Comparison of ENCODE assay signal across 16 mouse cellular contexts in genomic region chr1:166124932-166125593, GRCm38 (mm10). TPM values are rescaled to one million over a fixed set of nuclear protein-coding genes. Genes with fewer than 3 reads are reported as not detected.
A peak's percentile ranks its signal among the peaks of the same experiment; 100 is the strongest.
DNase-seq lines count a peak whose midpoint lies in the region; ATAC-seq and TF ChIP-seq lines count a peak whose summit lies in the region.
"Had no signal": no experiment of that assay in that cellular context is flagged by ENCODE, and none has a peak within 500 bp of the region (broad histone marks: within the 10 kb centered on the region; RNA-seq: fewer than 3 reads in every experiment).

No protein-coding gene starts in this region.

- TF ChIP-seq CTCF in liver, postnatal 0 days (IDR thresholded peaks at IDR 0.05; ENCODE audit: low read depth), result no peak
- no peak for TF ChIP-seq CTCF in midbrain, postnatal 0 days (IDR thresholded peaks at IDR 0.05)

- intact Hi-C loops in heart, postnatal 10 days (cut with DNase I), result no loop called here

- peaks cover 51% of the 10 kb centered on the region for H3K4me1 ChIP-seq in heart, embryonic 13.5 days
- H3K4me1 ChIP-seq in liver, postnatal 0 days (ENCODE audit: insufficient read depth), result peaks cover 3% of the 10 kb centered on the region; the same call in 1 of the 2 replicates
- H3K4me1 ChIP-seq in midbrain, postnatal 0 days (ENCODE audit: insufficient read depth, low read length), result no peaks in the 10 kb centered on the region
- H3K4me1 ChIP-seq: hindbrain, embryonic 15.5 days; neural tube, embryonic 13.5 days had no signal

- no peak for TF ChIP-seq EP300 in liver, postnatal 0 days (IDR thresholded peaks at IDR 0.05; ENCODE audit: low read depth)

- DNase-seq in heart, postnatal 10 days, result no peak
- DNase-seq in ES-CJ7 (ENCODE audit: low read depth, low spot score), result peak; percentile 100
- DNase-seq in liver, postnatal 0 days, result no peak
- DNase-seq in midbrain, postnatal 0 days (ENCODE audit: low spot score), result no peak
- DNase-seq in layer of hippocampus, postnatal 25 days (ENCODE audit: extremely low spot score in 1 of 2, low spot score in 1 of 2), result no peak
- DNase-seq: B cell, adult 2 months; cerebellum, postnatal 14 days; kidney, adult 9 months; thymus, postnatal 14 days had no signal

- 52% methylated on average over 8 of the region's 8 CpGs for WGBS in heart, embryonic 13.5 days
- WGBS in liver, postnatal 0 days (ENCODE audit: insufficient replicate concordance), result 47% methylated on average over 8 of the region's 8 CpGs
- WGBS in midbrain, postnatal 0 days, result 60% methylated on average over 8 of the region's 8 CpGs

- ATAC-seq in heart, embryonic 13.5 days (ENCODE audit: extremely low read depth, insufficient number of reproducible peaks, low FRiP score, low TSS enrichment), result no peak
- ATAC-seq in common myeloid progenitor, adult 5-6 weeks (replicated peaks; ENCODE audit: low read depth, poor library complexity, severe bottlenecking), result 0 out of 2 replicates have a peak, but pooled peaks have one; percentile 18
- ATAC-seq in liver, postnatal 0 days, result peak; percentile 43; the same call in 1 of the 2 replicates
- ATAC-seq in midbrain, postnatal 0 days (ENCODE audit: low FRiP score), result no peak

- no peak overlapping the region for H3K4me3 ChIP-seq in heart, embryonic 13.5 days
- no peak overlapping the region for H3K4me3 ChIP-seq in liver, postnatal 0 days (ENCODE audit: low read depth, low read length)
- no peak overlapping the region for H3K4me3 ChIP-seq in midbrain, postnatal 0 days (ENCODE audit: low read depth, low read length)
- H3K4me3 ChIP-seq: embryonic facial prominence, embryonic 12.5 days; hindbrain, embryonic 15.5 days; layer of hippocampus, adult 2 months; neural tube, embryonic 13.5 days had no signal

- no peak overlapping the region for H3K27ac ChIP-seq in heart, embryonic 13.5 days (replicated peaks)
- no peak overlapping the region for H3K27ac ChIP-seq in liver, postnatal 0 days (ENCODE audit: low read depth)
- no peak overlapping the region for H3K27ac ChIP-seq in midbrain, postnatal 0 days (ENCODE audit: low read depth, low read length)
- H3K27ac ChIP-seq: embryonic facial prominence, embryonic 12.5 days; hindbrain, embryonic 15.5 days; layer of hippocampus, adult 2 months; macrophage; neural tube, embryonic 13.5 days had no signal

- 0 out of 2 replicates have a peak overlapping the region, but pooled peaks have one; percentile 0 for H3K9ac ChIP-seq in heart, embryonic 13.5 days
- no peak overlapping the region for H3K9ac ChIP-seq in liver, postnatal 0 days (replicated peaks)
- H3K9ac ChIP-seq in midbrain, postnatal 0 days (replicated peaks; ENCODE audit: low read length, poor library complexity, severe bottlenecking), result no peak overlapping the region
- H3K9ac ChIP-seq: embryonic facial prominence, embryonic 12.5 days; hindbrain, embryonic 15.5 days; neural tube, embryonic 13.5 days had no signal

- no peaks in the 10 kb centered on the region for H3K27me3 ChIP-seq in heart, embryonic 13.5 days (replicated peaks)
- no peaks in the 10 kb centered on the region for H3K27me3 ChIP-seq in liver, postnatal 0 days (ENCODE audit: insufficient read depth, low read length)
- no peaks in the 10 kb centered on the region for H3K27me3 ChIP-seq in midbrain, postnatal 0 days (ENCODE audit: insufficient read depth, low read length)
- H3K27me3 ChIP-seq: embryonic facial prominence, embryonic 12.5 days; hindbrain, embryonic 15.5 days; neural tube, embryonic 13.5 days had no signal

- peaks cover 4% of the 10 kb centered on the region; the same call in 1 of the 2 replicates for H3K9me3 ChIP-seq in heart, embryonic 13.5 days
- no peaks in the 10 kb centered on the region for H3K9me3 ChIP-seq in liver, postnatal 0 days (ENCODE audit: low read length)
- H3K9me3 ChIP-seq in midbrain, postnatal 0 days (ENCODE audit: low read length), result no peaks in the 10 kb centered on the region
- H3K9me3 ChIP-seq: embryonic facial prominence, embryonic 12.5 days; hindbrain, embryonic 15.5 days; neural tube, embryonic 13.5 days had no signal

- peaks cover 48% of the 10 kb centered on the region for H3K36me3 ChIP-seq in heart, embryonic 13.5 days
- H3K36me3 ChIP-seq in liver, postnatal 0 days (replicated peaks; ENCODE audit: insufficient read depth, low read length), result no peaks in the 10 kb centered on the region
- no peaks in the 10 kb centered on the region for H3K36me3 ChIP-seq in midbrain, postnatal 0 days (ENCODE audit: insufficient read depth, low read length)
- H3K36me3 ChIP-seq: embryonic facial prominence, embryonic 12.5 days; hindbrain, embryonic 15.5 days; neural tube, embryonic 13.5 days had no signal

- peak overlapping the region; percentile 35 for H3K4me2 ChIP-seq in heart, embryonic 13.5 days
- H3K4me2 ChIP-seq in liver, postnatal 0 days (ENCODE audit: low read depth, low read length), result no peak overlapping the region
- H3K4me2 ChIP-seq in midbrain, postnatal 0 days (ENCODE audit: low read depth, low read length, poor library complexity, severe bottlenecking), result no peak overlapping the region
- H3K4me2 ChIP-seq: embryonic facial prominence, embryonic 12.5 days; hindbrain, embryonic 15.5 days; neural tube, embryonic 13.5 days had no signal

RNA-seq across cellular contexts. Expression of gene Dusp27, which starts 2.7 kb away (rescaled TPM):
- 45.4 and 48.9 TPM in 2 replicates for polyA plus RNA-seq in heart, embryonic 13.5 days (2015; fragmentation: Nextera tagmentation; extraction: Ambion mirVana)
- total RNA-seq in heart, postnatal 10 days (2021), result 10 to 100 TPM; 53.6 to 60.3 TPM
- not detected in 2 replicates for total RNA-seq in common myeloid progenitor, adult 5-6 weeks (2017)
- 0.04 and 0.20 TPM in 2 replicates for polyA plus RNA-seq in liver, postnatal 0 days (2015; fragmentation: Nextera tagmentation; extraction: Ambion mirVana)
- 0.71 and 1.2 TPM in 2 replicates for total RNA-seq in midbrain, postnatal 0 days (2014; rRNA removed)
- polyA plus RNA-seq in midbrain, postnatal 0 days (2015; fragmentation: Nextera tagmentation; extraction: Ambion mirVana), result 0.59 and 0.72 TPM in 2 replicates
- under 1 TPM in 1 of 2 experiments, not detected in 1; 0.07 TPM for total RNA-seq in layer of hippocampus, postnatal 25 days (2021)
- total RNA-seq: layer of hippocampus, adult 2 months had no signal

RNA-seq across cellular contexts. Expression of gene Gpa33, which starts 5.0 kb away (rescaled TPM):
- 0.13 TPM in 1 of 2 replicates, not detected in the other for polyA plus RNA-seq in heart, embryonic 13.5 days (2015; fragmentation: Nextera tagmentation; extraction: Ambion mirVana)
- total RNA-seq in heart, postnatal 10 days (2021), result not detected
- total RNA-seq in common myeloid progenitor, adult 5-6 weeks (2017), result not detected in 2 replicates
- polyA plus RNA-seq in liver, postnatal 0 days (2015; fragmentation: Nextera tagmentation; extraction: Ambion mirVana), result not detected in 2 replicates
- total RNA-seq in midbrain, postnatal 0 days (2014; rRNA removed), result 0.14 TPM in 1 of 2 replicates, not detected in the other
- polyA plus RNA-seq in midbrain, postnatal 0 days (2015; fragmentation: Nextera tagmentation; extraction: Ambion mirVana), result 0.17 TPM in 1 of 2 replicates, not detected in the other
- not detected for total RNA-seq in layer of hippocampus, postnatal 25 days (2021)
- total RNA-seq: layer of hippocampus, adult 2 months had no signal
- polyA plus RNA-seq: hindbrain, embryonic 15.5 days; macrophage; neural tube, embryonic 13.5 days had no signal

Comparison
In these comparisons a context has a peak if more than half of its experiments do, and no peak if none do; other contexts are left out.
1. ATAC-seq: peak in common myeloid progenitor, adult 5-6 weeks (single experiment) and liver, postnatal 0 days (single experiment); none in heart, embryonic 13.5 days (single experiment) and midbrain, postnatal 0 days (single experiment).
2. RNA of gene Dusp27, which starts 2.7 kb away (total RNA-seq): 53.6 to 60.3 TPM in heart, postnatal 10 days; 0.71 to 1.2 TPM in midbrain, postnatal 0 days, 0.07 TPM in layer of hippocampus, postnatal 25 days and not detected in common myeloid progenitor, adult 5-6 weeks; every median in the first group is over 10 times any median in the second.